Comparison of ENCODE assay signal across 22 mouse cellular contexts in the genomic region with DNA sequence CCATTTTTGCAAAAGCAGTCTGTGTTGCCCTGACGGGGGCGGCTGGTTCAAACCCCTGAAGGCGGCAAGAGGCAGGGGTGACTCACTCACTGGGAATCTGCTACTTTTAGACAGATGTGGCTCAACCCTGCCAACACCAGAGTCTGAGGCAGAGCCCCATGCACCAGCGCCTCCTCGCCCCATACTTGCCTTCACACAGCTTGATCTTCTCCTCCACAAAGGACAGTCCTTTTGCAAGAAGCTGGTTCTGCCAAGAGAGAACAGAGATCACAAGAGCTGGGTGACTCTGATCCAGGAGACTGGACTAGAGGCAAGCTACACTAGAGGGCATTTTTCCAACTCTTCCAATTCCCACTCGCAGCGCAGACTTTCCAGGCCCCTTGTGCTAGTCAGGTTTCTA.
DNase-seq lines count a peak whose midpoint lies in the region; ATAC-seq and TF ChIP-seq lines count a peak whose summit lies in the region.
"Had no signal": no experiment of that assay in that cellular context is flagged by ENCODE, and none has a peak within 500 bp of the region (broad histone marks: within the 10 kb centered on the region; RNA-seq: fewer than 3 reads in every experiment).

No protein-coding gene starts in this region.

- H3K4me1 ChIP-seq in embryonic fibroblast, embryonic 13.5 days (ENCODE audit: control insufficient read depth, insufficient read depth, low read length), result peaks cover 13% of the 10 kb centered on the region
- H3K4me1 ChIP-seq in hindbrain, embryonic 14.5 days (replicated peaks; ENCODE audit: control insufficient read depth, insufficient read depth, low read length), result no peaks in the 10 kb centered on the region
- H3K4me1 ChIP-seq: forebrain, embryonic 13.5 days; liver, embryonic 15.5 days; midbrain, embryonic 12.5 days; stomach, embryonic 15.5 days had no signal

- TF ChIP-seq CTCF in embryonic fibroblast, embryonic 13.5 days (IDR thresholded peaks at IDR 0.05; ENCODE audit: borderline replicate concordance, insufficient read depth, low read length), result no peak

- H3K27me3 ChIP-seq in hindbrain, embryonic 14.5 days (ENCODE audit: control insufficient read depth, insufficient read depth, low read length), result no peaks in the 10 kb centered on the region
- H3K27me3 ChIP-seq: forebrain, embryonic 13.5 days; limb, embryonic 15.5 days; liver, embryonic 15.5 days; midbrain, embryonic 12.5 days; stomach, embryonic 15.5 days had no signal

- peak overlapping the region; percentile 67 for H3K27ac ChIP-seq in embryonic fibroblast, embryonic 13.5 days (ENCODE audit: insufficient read depth, low read length)
- H3K27ac ChIP-seq in hindbrain, embryonic 14.5 days, result no peak overlapping the region
- H3K27ac ChIP-seq: forebrain, embryonic 13.5 days; hindbrain, embryonic 10.5 days; limb, embryonic 15.5 days; liver, embryonic 15.5 days; midbrain, embryonic 12.5 days; stomach, embryonic 15.5 days had no signal

- peak; percentile 96 for DNase-seq in heart, adult 11 months
- DNase-seq in heart, postnatal 25 days (ENCODE audit: low spot score), result no peak
- DNase-seq in Muller cell, postnatal 12 days (ENCODE audit: inconsistent ontology term), result peak; percentile 53
- peak; percentile 66 for DNase-seq in lung, postnatal 10 days
- no peak for DNase-seq in yolk sac, embryonic 10.5 days (ENCODE audit: low spot score)
- DNase-seq in hindbrain, embryonic 14.5 days (ENCODE audit: low spot score), result no peak
- DNase-seq in c-Kit-positive CD71-positive TER-119-positive erythroid progenitor cells, embryonic 14.5 days (ENCODE audit: low spot score), result no peak
- DNase-seq: adrenal gland, adult 2 months; cerebellum, adult 11 months; cerebellum, postnatal 14 days; gastrocnemius, postnatal 14 days; kidney, adult 8-10 months; kidney, postnatal 25 days; spleen, adult 18-20 months; thymus, adult 2 months had no signal

- H3K36me3 ChIP-seq in hindbrain, embryonic 14.5 days (replicated peaks; ENCODE audit: control insufficient read depth, insufficient read depth), result no peaks in the 10 kb centered on the region
- H3K36me3 ChIP-seq: midbrain, embryonic 12.5 days; stomach, embryonic 15.5 days had no signal

- intact Hi-C loops in heart, postnatal 25 days (cut with DNase I), result no loop called here

- no peak overlapping the region for H3K4me2 ChIP-seq in hindbrain, embryonic 14.5 days (replicated peaks)
- H3K4me2 ChIP-seq: forebrain, embryonic 13.5 days; limb, embryonic 15.5 days; liver, embryonic 15.5 days; midbrain, embryonic 12.5 days; stomach, embryonic 15.5 days had no signal

- no peak overlapping the region for H3K4me3 ChIP-seq in embryonic fibroblast, embryonic 13.5 days (ENCODE audit: insufficient read depth, low read length)
- H3K4me3 ChIP-seq in hindbrain, embryonic 14.5 days (replicated peaks; ENCODE audit: low read length), result no peak overlapping the region
- H3K4me3 ChIP-seq: forebrain, embryonic 13.5 days; hindbrain, embryonic 10.5 days; limb, embryonic 15.5 days; liver, embryonic 15.5 days; midbrain, embryonic 12.5 days; stomach, embryonic 15.5 days had no signal

- no peak for ATAC-seq in hindbrain, embryonic 14.5 days (ENCODE audit: low FRiP score)
- ATAC-seq: forebrain, embryonic 13.5 days had no signal

- no peak for TF ChIP-seq POLR2A in embryonic fibroblast, embryonic 13.5 days (IDR thresholded peaks at IDR 0.05; ENCODE audit: low read depth, low read length)

- H3K9me3 ChIP-seq in hindbrain, embryonic 14.5 days (ENCODE audit: control insufficient read depth, low read length), result no peaks in the 10 kb centered on the region
- H3K9me3 ChIP-seq: forebrain, embryonic 13.5 days; hindbrain, embryonic 10.5 days; limb, embryonic 15.5 days; liver, embryonic 15.5 days; midbrain, embryonic 12.5 days; stomach, embryonic 15.5 days had no signal

- 92% methylated on average over 7 of the region's 7 CpGs for whole genome bisulfite sequencing in hindbrain, embryonic 14.5 days

- H3K9ac ChIP-seq in hindbrain, embryonic 14.5 days, result no peak overlapping the region
- H3K9ac ChIP-seq: forebrain, embryonic 13.5 days; limb, embryonic 15.5 days; liver, embryonic 15.5 days; midbrain, embryonic 12.5 days; stomach, embryonic 15.5 days had no signal

Comparison
In these comparisons a context has a peak if more than half of its experiments do, and no peak if none do; other contexts are left out.
1. DNase-seq: peak in heart, adult 11 months (single experiment), Muller cell, postnatal 12 days (single experiment) and lung, postnatal 10 days (single experiment); none in heart, postnatal 25 days (single experiment), yolk sac, embryonic 10.5 days (single experiment), hindbrain, embryonic 14.5 days (single experiment) and c-Kit-positive CD71-positive TER-119-positive erythroid progenitor cells, embryonic 14.5 days (single experiment).